Mouse (Mus musculus): ENCODE measurements around the gene Dll3.
"Not testable (repeated sequence)": the region's sequence is repeated elsewhere in the genome, so short reads cannot be mapped to it uniquely, and the experiment has no call there.

The Dll3 gene

DNA sequence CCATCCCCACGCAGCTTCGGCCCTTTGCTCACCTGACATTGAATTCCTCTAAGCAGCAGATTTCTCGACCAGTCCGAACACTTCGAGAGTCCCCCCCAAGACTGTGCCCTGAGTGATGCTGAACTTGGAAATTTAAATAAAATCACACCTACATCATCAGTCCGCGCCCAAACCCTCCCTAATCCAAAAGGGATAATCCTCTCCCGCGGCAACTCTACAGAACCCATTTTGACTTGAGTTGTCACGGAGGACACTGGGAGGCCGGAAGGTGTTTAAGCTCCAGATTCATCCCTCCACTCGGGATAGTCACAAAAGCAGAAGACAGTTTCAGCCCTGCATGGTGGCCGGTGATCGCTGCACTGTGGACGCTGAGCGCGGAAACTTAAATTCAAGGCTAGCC is 50.1 kb downstream of the Dll3 start:
- DNase-seq (ENCODE audit: low spot score): no peak

- no peak for DNase-seq (ENCODE audit: low spot score)
These were observed 53.1 kb downstream of the Dll3 start for GRCm38 (mm10) chr7:28248957-28249356.

DNA sequence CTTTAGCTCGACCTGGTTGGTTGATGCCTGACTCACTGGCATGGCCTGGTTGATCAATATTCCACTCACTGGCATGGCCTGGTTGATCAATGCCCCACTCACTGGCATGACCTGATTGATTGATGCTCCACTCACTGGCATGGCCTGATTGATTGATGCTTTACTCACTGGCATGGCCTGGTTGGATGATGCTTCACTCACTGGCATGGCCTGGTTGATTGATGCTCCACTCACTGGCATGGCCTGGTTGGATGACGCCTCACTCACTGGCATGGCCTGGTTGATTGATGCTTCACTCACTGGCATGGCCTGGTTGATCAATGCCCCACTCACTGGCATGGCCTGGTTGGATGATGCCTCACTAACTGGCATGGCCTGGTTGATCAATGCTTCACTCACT is 58.1 kb downstream of the Dll3 start:
- DNase-seq (ENCODE audit: low spot score): not testable (repeated sequence)

Data from MN1 (cell line).